Mouse (Mus musculus) ES-Bruce4 (cell line): ENCODE measurements around the gene Tulp3.

Experiments used
- CTCF ChIP-seq: IDR thresholded peaks from one replicate; pipeline ENCODE4 v1.8.1; 2011; ENCODE audit warnings: low read depth, low read length
- EP300 ChIP-seq: IDR thresholded peaks from 2 replicates; pipeline ENCODE4 v1.6.1; 2011; ENCODE audit warnings: low read depth, low read length; ENCODE audit not compliant: insufficient read depth
- POLR2A ChIP-seq: IDR thresholded peaks from one replicate; pipeline ENCODE4 v1.8.1; 2011; ENCODE audit warnings: low read length; ENCODE audit not compliant: insufficient read depth

DNA sequence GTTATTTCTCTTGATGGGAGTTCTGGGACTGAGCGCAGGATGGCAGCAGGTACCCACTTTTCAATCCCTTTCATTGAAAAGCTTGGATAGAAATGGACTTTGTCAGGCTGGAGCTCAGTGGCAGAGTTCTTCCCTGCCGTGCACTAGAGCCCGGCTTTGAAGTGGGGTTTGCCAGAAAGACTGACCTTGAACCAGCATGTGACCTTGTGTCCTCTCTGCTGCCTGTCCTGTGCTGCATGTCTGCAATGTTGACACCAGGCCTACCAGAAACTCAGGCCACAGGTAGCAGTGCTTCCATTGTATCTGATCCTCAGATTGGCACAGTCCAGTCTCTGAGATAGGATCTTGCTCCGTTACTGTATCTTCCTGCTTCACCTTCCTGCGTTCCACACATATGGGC, 14.4 kb upstream of the Tulp3 start:
- TF ChIP-seq CTCF, result no peak
- no peak for TF ChIP-seq POLR2A
- TF ChIP-seq EP300, result no peak
